Mouse (Mus musculus) forebrain, embryonic 13.5 days (tissue): ENCODE measurements at regions not wholly inside any gene's neighbourhood (a gene's known extent, or its start where the extent isn't known, plus 50 kb on each side); places are given as distances from the start of the nearest gene placed in this dataset.
A peak's percentile ranks its signal among the peaks of the same experiment; 100 is the strongest.

Experiments used
- ATAC-seq: fragments of 200-750 bp; cut with Nextera tagmentation; 2 replicates; pipeline ENCODE4 v1.8.0; 2017
- H3K27ac ChIP-seq: fragments of 300-500 bp; sonication (generic); 2 replicates; pipeline ENCODE4 v1.5.1; 2015; ENCODE audit warnings: inconsistent platforms, mild to moderate bottlenecking, moderate library complexity
- H3K27me3 ChIP-seq: fragments of 300-500 bp; sonication (generic); 2 replicates; pipeline ENCODE4 v1.6.1; 2015; ENCODE audit warnings: mild to moderate bottlenecking, inconsistent platforms
- H3K36me3 ChIP-seq: fragments of 300-500 bp; sonication (generic); 2 replicates; pipeline ENCODE4 v1.6.1; 2015; ENCODE audit warnings: mild to moderate bottlenecking, inconsistent platforms; ENCODE audit not compliant: poor library complexity, severe bottlenecking
- H3K4me1 ChIP-seq: fragments of 300-500 bp; sonication (generic); 2 replicates; pipeline ENCODE4 v1.6.1; 2015; ENCODE audit warnings: inconsistent platforms
- H3K4me2 ChIP-seq: fragments of 300-500 bp; sonication (generic); 2 replicates; pipeline ENCODE4 v1.6.1; 2015; ENCODE audit warnings: inconsistent platforms, mild to moderate bottlenecking, moderate library complexity
- H3K4me3 ChIP-seq: fragments of 300-500 bp; sonication (generic); 2 replicates; pipeline ENCODE4 v1.5.1; 2015; ENCODE audit warnings: mild to moderate bottlenecking, inconsistent platforms
- H3K9ac ChIP-seq: fragments of 300-500 bp; sonication (generic); 2 replicates; pipeline ENCODE4 v1.6.1; 2015; ENCODE audit warnings: mild to moderate bottlenecking, inconsistent platforms
- H3K9me3 ChIP-seq: fragments of 300-500 bp; sonication (generic); replicated peaks from 2 replicates; pipeline ENCODE4 v1.6.1; 2016; ENCODE audit warnings: inconsistent platforms
- WGBS: fragments of 180-500 bp; shearing (Covaris S2); methylation state at CpG from one replicate; pipeline ENCODE4 v1.1.7; 2015; 5-methylcytosine and 5-hydroxymethylcytosine counted together

DNA sequence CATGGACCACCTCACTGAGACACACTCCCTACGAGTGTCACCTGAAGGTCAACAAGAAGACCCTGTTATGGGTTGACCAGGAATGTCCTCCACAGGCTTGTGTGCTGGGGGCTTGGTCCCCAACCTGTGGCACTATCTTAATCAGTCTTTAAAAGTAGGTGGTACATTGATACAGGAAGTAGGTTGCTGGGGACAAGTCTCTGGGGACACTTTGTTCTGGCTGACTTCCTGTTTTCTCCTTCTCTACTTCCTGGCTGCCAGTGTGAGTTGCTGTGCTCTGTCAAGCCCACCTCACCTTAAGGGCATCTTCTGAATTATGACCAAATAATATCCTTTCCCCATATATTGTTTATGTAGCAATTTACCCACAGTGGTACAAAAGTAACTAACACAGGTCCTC, 96.1 kb downstream of the Cct6b start:
- no peaks in the 10 kb centered on the region for H3K9me3 ChIP-seq
- no peak overlapping the region for H3K4me3 ChIP-seq
- H3K36me3 ChIP-seq = no peaks in the 10 kb centered on the region
- no peak overlapping the region for H3K27ac ChIP-seq
- H3K4me2 ChIP-seq = no peak overlapping the region
- H3K27me3 ChIP-seq = no peaks in the 10 kb centered on the region
- ATAC-seq = no peak
- H3K9ac ChIP-seq = no peak overlapping the region
- no peaks in the 10 kb centered on the region; the same call in 1 of the 2 replicates for H3K4me1 ChIP-seq
- WGBS = 90% methylated on average over 1 of the region's 1 CpGs

DNA sequence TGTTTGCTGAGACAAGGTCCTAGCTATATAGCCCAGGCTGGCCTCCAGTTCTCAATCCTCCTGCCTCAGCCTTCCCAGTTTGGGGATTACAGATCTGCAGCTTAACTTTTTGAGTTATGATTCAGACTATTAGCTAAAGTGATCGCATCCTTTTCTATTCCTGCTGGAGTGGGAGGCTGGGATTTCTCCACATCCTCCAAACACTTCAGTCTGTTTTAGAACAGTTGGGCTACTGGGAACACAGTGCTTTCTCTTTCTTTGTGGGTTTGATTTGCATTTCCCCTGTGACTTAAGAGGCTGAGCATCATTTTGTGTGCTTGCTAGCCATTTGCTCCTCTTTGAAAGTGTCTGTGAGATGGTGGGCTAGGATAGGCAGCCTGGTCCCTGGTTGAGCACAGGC, 100.0 kb downstream of the Cct6b start:
- Histone ChIP-seq H3K27ac (no peak overlapping the region), H3K4me1 (peaks cover 17% of the 10 kb centered on the region), H3K9ac (no peak overlapping the region), H3K27me3 (no peaks in the 10 kb centered on the region), H3K9me3 (no peaks in the 10 kb centered on the region), H3K4me2 (no peak overlapping the region), H3K4me3 (no peak overlapping the region), H3K36me3 (no peaks in the 10 kb centered on the region)
- no peak for ATAC-seq
- WGBS = 91% methylated on average over 1 of the region's 1 CpGs

DNA sequence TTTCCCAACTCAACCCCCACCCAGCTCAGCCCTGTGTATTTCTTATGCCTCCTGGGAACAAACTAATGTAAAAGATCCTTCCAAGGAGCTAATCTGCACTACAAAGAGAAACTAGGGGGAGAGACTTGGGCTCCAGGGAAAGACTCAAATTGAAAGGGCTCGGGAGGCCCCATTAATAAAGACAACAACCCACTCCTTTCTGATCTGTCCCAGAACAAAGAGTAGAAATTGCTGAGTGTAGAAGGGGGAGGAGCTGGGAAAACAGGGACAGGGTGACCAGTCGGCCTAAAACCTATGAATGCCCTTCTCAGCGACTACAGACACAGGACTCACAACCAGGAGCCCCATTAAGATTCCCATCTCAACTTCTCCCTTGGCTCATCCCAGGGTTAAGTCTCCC, 102.0 kb downstream of the Cct6b start:
- Histone ChIP-seq H3K27ac (no peak overlapping the region), H3K4me2 (peak overlapping the region; percentile 11; the same call in 1 of the 2 replicates), H3K9ac (no peak overlapping the region), H3K36me3 (no peaks in the 10 kb centered on the region), H3K4me1 (peaks cover 17% of the 10 kb centered on the region), H3K4me3 (no peak overlapping the region), H3K27me3 (no peaks in the 10 kb centered on the region), H3K9me3 (no peaks in the 10 kb centered on the region)
- no peak for ATAC-seq
- WGBS = 0% methylated on average over 3 of the region's 3 CpGs

DNA sequence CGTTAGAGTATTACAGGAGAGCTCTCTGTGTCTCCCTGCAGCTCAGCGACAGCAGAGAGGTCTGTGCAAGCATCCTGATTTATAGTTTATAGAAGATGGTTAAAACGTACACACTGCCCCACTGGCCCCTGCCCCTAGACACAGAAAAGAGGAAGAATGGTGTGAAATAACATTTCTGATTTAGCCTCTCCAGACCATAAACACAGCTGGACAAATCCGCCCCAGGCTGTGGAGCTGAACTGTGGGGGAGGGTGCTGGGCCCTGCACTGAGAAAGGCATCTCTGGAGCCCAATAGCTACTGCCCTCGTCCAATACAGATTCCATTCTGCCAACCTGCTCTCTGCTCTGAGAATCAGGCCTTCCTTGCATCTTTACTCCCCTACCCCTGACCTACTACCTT, 112.4 kb downstream of the Cct6b start:
- H3K4me1 ChIP-seq = peaks cover 2% of the 10 kb centered on the region; the same call in 1 of the 2 replicates
- ATAC-seq = no peak
- no peaks in the 10 kb centered on the region for H3K9me3 ChIP-seq
- no peaks in the 10 kb centered on the region for H3K27me3 ChIP-seq
- H3K27ac ChIP-seq = no peak overlapping the region
- no peak overlapping the region for H3K9ac ChIP-seq
- no peaks in the 10 kb centered on the region for H3K36me3 ChIP-seq
- H3K4me3 ChIP-seq = no peak overlapping the region
- 33% methylated on average over 5 of the region's 5 CpGs for WGBS
- no peak overlapping the region for H3K4me2 ChIP-seq

DNA sequence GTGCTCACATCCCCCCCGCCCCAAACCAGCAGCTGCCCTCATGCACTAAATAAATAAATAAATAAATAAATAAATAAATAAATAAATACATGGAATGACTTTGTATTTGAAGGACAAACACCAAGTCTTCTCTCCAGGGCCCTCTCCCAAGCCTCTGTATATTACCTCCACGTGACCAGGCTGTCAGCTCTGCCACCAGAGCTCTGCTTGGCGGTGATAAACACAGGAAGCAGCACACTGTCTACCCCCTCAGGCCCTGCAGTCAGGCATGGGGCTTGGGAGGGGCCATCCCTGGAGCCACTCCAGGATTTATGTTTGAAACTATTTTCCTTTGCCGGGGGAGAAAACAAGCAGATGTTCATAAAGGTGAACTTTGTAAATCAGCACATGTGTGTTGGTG, 125.6 kb downstream of the Cct6b start:
- H3K4me1 ChIP-seq = peaks cover 7% of the 10 kb centered on the region
- ATAC-seq = no peak
- H3K4me2 ChIP-seq = no peak overlapping the region
- H3K27me3 ChIP-seq = no peaks in the 10 kb centered on the region
- H3K9ac ChIP-seq = no peak overlapping the region
- no peak overlapping the region for H3K4me3 ChIP-seq
- 78% methylated on average over 4 of the region's 4 CpGs for WGBS
- H3K36me3 ChIP-seq = no peaks in the 10 kb centered on the region
- no peak overlapping the region for H3K27ac ChIP-seq
- no peaks in the 10 kb centered on the region for H3K9me3 ChIP-seq

DNA sequence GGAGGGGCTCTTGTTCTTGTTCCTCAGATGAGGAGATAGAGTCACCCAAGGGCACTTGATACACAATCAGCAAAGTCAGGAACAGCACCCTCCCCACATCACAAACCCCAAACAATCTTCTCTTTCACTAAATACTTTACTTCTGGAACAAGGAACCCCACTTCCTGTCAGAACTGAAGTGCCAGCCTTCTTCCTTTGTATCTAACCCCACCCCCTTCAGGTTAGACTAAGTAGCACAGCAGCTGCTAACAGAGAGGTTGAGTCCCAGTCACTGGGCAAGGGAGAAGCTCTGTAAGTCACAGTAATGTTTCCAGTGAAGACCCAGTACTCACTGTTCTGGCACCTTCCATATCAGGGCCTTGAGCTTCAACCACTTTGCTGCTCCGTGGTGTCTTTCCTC, 131.9 kb downstream of the Cct6b start:
- no peak overlapping the region for H3K4me2 ChIP-seq
- 97% methylated on average over 1 of the region's 1 CpGs for WGBS
- H3K4me1 ChIP-seq = peaks cover 38% of the 10 kb centered on the region
- peak overlapping the region; percentile 72; the same call in 1 of the 2 replicates for H3K27ac ChIP-seq
- 0 out of 2 replicates have a peak, but pooled peaks cover 2% of the 10 kb centered on the region for H3K27me3 ChIP-seq
- peaks cover 14% of the 10 kb centered on the region; the same call in 1 of the 2 replicates for H3K9me3 ChIP-seq
- no peak overlapping the region for H3K4me3 ChIP-seq
- H3K36me3 ChIP-seq = no peaks in the 10 kb centered on the region
- ATAC-seq = no peak; the same call in 1 of the 2 replicates
- H3K9ac ChIP-seq = no peak overlapping the region

DNA sequence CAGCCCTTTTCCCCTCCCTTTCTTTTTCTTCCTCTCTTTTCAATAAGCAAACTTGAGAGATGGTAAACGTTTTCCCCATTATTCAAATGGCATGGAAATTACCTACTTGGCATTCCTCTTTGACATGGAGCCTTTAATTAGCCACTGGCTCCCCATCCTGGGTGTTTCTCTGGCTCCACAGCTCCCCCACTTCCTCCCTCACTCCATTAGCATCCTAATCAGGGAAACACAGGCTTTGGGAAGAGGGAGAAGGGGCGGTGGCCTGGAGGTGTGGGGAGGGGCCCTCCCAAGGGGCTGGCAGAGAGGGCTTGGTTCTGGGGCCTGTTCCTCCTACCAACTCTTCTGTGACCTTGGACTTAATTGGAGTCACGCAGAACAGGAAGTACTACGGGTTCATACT, 132.7 kb downstream of the Cct6b start:
- no peak overlapping the region for H3K4me2 ChIP-seq
- H3K27ac ChIP-seq = peak overlapping the region; percentile 72
- 0 out of 2 replicates have a peak, but pooled peaks cover 2% of the 10 kb centered on the region for H3K27me3 ChIP-seq
- no peak overlapping the region for H3K4me3 ChIP-seq
- 6% methylated on average over 4 of the region's 4 CpGs for WGBS
- peak; percentile 94 for ATAC-seq
- no peaks in the 10 kb centered on the region for H3K36me3 ChIP-seq
- peaks cover 46% of the 10 kb centered on the region for H3K4me1 ChIP-seq
- H3K9ac ChIP-seq = no peak overlapping the region
- peaks cover 14% of the 10 kb centered on the region; the same call in 1 of the 2 replicates for H3K9me3 ChIP-seq

DNA sequence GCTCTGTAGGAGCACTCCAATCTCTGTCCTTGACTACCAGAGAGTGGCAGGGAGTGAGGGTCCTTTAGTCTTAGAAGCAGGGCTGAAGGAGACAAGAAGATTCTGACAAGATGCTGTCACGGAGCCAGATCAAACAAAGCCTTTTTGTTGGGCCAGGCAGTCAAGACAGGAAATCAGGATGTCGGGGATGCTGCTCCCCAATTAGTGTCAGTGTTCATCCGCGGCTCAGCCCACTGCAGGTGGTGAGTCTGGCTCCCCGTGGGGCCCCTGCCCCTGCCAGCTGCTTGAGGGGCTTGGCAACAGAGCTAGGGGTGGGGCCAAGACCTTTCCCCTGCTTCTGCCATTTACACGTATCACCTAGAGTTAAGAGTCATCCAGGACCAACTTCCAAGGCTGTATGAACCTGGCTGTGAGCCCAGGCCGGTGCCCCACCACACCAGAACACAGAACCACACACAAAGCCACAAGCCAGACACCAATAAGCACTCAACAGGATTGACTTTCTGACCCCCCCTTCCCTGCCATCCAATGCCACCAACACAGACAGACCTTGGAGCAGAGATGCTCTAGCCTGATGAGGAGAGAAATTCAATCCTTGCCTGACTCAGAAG, 137.5 kb downstream of the Cct6b start:
- Histone ChIP-seq H3K9ac (no peak overlapping the region), H3K4me3 (no peak overlapping the region), H3K27me3 (peaks cover 28% of the 10 kb centered on the region), H3K27ac (no peak overlapping the region), H3K4me1 (peaks cover 35% of the 10 kb centered on the region), H3K9me3 (0 out of 2 replicates have a peak, but pooled peaks cover 5% of the 10 kb centered on the region), H3K36me3 (no peaks in the 10 kb centered on the region), H3K4me2 (no peak overlapping the region)
- no peak for ATAC-seq
- 14% methylated on average over 7 of the region's 7 CpGs for WGBS

DNA sequence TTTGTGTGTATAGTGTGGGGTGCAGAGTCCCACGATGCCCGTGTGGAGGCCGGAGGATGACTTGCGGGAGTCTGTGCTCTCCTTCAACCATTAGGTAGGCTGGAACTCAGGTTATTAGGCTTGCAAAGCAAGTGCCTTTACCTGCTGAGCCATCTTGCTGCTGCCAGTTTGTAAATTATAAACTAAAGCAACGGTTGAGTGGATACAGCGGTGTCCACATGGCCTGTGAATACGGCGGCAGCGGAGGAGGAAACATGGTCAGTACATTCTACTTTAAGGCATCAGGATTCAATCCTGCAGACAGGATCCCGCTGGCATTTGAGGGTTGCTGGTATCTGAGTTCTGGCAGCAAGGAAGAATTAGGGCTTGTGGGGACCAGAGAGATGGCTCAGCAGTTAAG, 143.1 kb downstream of the Cct6b start:
- H3K9me3 ChIP-seq = no peaks in the 10 kb centered on the region
- H3K4me3 ChIP-seq = no peak overlapping the region
- peaks cover 44% of the 10 kb centered on the region for H3K27me3 ChIP-seq
- no peak overlapping the region for H3K9ac ChIP-seq
- H3K4me2 ChIP-seq = no peak overlapping the region
- 94% methylated on average over 10 of the region's 10 CpGs for WGBS
- no peak overlapping the region for H3K27ac ChIP-seq
- no peak for ATAC-seq
- H3K4me1 ChIP-seq = peaks cover 17% of the 10 kb centered on the region
- H3K36me3 ChIP-seq = no peaks in the 10 kb centered on the region

DNA sequence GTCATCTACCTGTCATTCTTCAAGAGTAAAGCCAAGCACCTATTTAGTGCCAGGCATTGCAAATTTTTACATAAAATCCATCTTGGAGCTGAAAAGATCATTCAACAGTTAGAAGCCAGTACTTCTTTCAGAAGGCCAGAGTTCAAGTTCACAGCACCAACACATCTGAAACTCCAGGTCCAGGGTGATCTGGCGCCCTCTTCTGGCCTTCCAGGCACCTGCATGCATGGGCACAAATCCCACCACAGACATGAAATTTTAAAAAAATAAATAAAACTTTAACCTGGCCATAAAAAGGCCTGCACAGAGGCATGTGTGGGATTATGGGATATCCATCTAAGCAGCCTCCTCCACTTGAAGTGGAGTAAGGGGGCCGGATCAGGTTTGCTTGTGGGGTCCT, 144.7 kb downstream of the Cct6b start:
- Histone ChIP-seq H3K27me3 (peaks cover 38% of the 10 kb centered on the region), H3K4me2 (no peak overlapping the region), H3K27ac (no peak overlapping the region), H3K4me3 (no peak overlapping the region), H3K4me1 (peaks cover 17% of the 10 kb centered on the region), H3K9ac (no peak overlapping the region), H3K36me3 (no peaks in the 10 kb centered on the region), H3K9me3 (no peaks in the 10 kb centered on the region)
- WGBS = 78% methylated on average over 2 of the region's 2 CpGs
- ATAC-seq = no peak

DNA sequence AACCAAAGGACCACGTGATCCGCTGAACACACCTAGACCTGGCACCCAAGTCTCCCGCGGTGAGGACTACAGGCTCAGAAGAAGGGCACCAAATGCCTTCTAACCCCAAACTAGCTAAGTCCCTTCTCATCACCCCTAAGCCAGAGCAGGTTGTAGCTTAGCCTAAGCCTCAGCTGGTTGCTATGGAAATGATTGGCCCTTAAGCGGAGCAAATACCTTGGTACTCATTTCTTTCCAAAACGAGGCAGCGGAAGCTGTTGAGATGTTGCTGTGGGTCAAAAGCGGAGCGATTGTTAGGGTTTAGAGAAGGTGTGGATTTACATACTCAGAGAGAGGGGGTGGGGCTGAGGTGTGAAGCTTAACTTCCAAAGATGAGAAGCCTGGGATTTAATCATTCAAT, 145.7 kb downstream of the Cct6b start:
- peaks cover 33% of the 10 kb centered on the region for H3K27me3 ChIP-seq
- no peaks in the 10 kb centered on the region for H3K9me3 ChIP-seq
- ATAC-seq = no peak
- H3K27ac ChIP-seq = no peak overlapping the region
- H3K9ac ChIP-seq = no peak overlapping the region
- no peaks in the 10 kb centered on the region for H3K36me3 ChIP-seq
- H3K4me1 ChIP-seq = peaks cover 17% of the 10 kb centered on the region
- WGBS = 4% methylated on average over 9 of the region's 9 CpGs
- H3K4me3 ChIP-seq = no peak overlapping the region
- H3K4me2 ChIP-seq = peak overlapping the region; percentile 12; the same call in 1 of the 2 replicates

DNA sequence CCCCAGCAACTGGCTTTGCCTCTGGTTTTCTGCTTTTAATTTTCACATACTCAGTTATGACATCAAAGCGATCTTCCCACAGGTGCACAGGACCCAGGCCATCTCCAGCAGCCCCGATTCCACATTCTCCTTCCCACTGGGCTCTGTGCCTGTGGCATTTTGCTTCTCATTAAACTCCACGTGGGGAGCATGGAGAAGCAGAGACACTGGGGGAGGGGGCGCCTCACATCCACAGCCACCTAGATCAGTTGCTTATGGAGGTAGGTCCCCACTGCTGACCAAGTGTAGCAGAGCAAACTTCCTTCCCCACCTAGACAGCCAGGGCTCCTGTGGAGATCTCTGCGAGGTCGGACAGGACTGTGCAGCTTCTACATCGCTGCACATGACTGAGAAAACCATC, 147.3 kb downstream of the Cct6b start:
- Histone ChIP-seq H3K9me3 (no peaks in the 10 kb centered on the region), H3K36me3 (no peaks in the 10 kb centered on the region), H3K27me3 (peaks cover 20% of the 10 kb centered on the region), H3K9ac (no peak overlapping the region), H3K4me3 (no peak overlapping the region), H3K4me2 (no peak overlapping the region), H3K4me1 (peaks cover 17% of the 10 kb centered on the region), H3K27ac (no peak overlapping the region)
- 59% methylated on average over 7 of the region's 7 CpGs for WGBS
- ATAC-seq = no peak

DNA sequence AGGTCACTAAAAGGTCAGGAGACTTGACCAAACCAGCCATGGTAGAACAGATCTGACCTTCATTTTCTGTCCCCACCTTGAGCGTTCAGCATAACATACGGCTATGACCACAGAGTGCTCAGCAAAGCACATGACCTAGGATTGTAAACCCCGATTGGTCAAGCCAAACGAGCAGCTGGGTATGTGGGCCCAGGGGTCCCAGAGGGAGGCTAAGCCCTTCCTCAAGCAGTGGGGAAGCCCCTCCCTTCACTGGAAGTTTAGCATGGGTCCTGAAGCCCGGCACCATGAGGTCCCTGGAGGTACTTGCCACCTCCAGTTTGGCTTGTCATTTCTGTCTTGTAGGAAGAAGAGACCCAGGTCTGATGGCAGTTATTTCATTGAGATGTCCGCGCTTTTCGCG, 149.8 kb downstream of the Cct6b start:
- WGBS = 93% methylated on average over 9 of the region's 9 CpGs
- Histone ChIP-seq H3K27me3 (peaks cover 12% of the 10 kb centered on the region; the same call in 1 of the 2 replicates), H3K4me1 (peaks cover 18% of the 10 kb centered on the region), H3K36me3 (no peaks in the 10 kb centered on the region), H3K4me3 (no peak overlapping the region), H3K27ac (no peak overlapping the region), H3K4me2 (no peak overlapping the region), H3K9ac (no peak overlapping the region), H3K9me3 (no peaks in the 10 kb centered on the region)
- ATAC-seq = no peak
